Mouse (Mus musculus) cerebellum, adult 8-10 months (tissue): Measurements from ENCODE around the gene Galnt6.

Experiments
- DNase-seq: peaks from one replicate; pipeline ENCODE4 v3.0.0; 2022

Gene Galnt6

DNA sequence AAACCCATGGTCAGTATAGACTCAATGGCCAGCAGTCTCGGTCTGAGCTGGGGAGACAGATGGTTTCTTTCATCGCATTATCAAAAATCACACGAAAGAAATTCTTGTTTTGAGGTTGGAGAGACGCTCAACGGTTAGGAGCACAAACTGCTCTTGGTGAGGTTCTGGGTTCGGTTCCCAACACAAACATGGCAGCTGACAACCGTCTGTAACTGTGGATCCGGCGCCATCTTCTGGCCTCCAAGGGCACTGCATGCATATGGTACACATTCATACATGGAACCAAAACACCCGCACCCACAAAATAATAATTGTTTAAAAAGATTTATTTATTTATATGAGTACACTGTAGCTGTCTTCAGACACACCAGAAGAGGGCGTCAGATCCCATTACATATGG lies 10.6 kb downstream of the Galnt6 start:
- DNase-seq = no peak

DNA sequence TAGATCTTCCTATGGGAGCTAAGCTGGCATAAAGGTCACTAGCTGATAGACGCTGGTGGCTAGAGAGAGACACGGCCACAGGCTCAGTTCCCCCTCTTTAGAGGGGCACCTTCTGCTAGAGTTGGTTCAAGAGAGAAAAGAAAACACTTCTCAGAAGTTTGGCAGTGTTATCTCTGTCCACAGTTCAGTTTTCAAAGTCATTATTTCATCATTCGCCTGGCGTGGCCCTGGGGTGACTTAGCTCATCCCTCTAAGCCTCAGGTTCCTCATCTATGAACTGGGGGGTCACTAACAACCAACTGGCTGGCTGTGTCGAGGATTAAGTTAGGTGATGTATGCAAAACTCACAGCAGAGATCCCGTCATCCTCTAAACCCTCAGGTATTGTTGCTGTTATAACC lies 11.2 kb downstream of the Galnt6 start:
- DNase-seq = no peak

DNA sequence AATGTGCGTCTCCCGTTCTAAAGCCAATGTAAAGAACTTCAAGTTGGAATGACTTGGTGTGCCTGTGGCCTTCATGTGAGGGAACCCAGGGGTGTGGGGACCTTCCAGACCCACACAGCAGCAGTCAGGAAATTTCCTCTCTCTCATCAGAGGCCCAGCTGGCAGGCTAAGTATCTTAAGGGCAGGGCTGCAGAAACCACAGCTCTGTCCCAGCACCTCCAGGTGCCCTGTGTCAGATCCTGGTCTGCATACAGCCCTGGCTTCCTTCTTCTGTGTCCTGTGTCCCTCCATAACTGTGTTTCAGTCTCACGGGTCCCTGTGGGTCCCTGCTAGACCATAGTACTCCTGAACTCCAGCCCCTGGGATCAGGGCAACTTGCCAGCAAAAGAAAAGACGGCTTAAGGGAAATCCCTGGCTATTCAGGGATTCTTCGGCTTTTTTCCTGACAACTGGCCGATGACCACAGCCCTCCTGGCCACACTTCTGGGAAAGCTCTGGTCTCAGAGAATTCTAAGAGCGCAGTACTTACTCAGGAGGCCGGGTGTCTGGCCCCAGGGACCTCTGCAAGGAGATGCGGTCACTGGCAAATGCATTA lies 13.7 kb downstream of the Galnt6 start:
- DNase-seq = no peak

DNA sequence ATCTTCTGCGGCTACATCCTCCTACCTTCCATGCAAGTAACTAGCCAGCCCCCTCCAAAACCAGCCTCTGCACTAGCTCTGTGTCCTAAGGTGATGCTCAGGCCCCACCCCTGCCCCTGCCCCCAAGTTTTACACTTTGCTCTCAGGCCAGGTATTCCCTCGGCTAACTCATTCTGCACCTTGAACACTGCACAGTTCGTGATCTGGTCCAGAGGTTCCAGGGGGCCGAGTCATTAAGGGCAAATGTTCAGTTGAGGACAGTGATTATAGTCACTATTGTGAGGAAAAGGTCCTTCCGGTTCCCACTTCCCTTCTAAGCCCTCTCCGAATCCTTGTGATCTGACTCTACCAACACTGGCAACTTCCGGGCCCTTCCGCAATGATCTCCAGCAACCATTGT lies 14.7 kb downstream of the Galnt6 start:
- DNase-seq = no peak

DNA sequence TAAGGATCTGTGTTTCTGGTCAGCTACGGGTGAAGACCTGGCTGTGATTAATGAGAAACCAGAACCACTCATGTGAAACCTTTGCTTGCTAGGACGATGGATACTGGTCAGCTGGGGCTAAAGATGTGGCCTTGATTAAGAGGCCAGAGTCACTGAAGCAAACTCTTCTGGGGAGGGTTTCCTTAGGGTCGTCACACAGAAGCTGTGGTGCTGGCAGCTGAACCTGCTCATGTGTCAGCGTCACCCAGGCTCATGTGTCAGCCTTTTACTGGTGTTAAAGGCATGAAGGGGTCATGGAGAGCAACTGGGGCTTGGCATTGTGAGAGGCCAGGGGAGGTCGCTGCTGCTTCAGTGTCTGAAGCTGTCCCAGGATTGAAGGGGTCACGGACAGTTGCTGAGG lies 18.3 kb downstream of the Galnt6 start:
- DNase-seq = no peak

DNA sequence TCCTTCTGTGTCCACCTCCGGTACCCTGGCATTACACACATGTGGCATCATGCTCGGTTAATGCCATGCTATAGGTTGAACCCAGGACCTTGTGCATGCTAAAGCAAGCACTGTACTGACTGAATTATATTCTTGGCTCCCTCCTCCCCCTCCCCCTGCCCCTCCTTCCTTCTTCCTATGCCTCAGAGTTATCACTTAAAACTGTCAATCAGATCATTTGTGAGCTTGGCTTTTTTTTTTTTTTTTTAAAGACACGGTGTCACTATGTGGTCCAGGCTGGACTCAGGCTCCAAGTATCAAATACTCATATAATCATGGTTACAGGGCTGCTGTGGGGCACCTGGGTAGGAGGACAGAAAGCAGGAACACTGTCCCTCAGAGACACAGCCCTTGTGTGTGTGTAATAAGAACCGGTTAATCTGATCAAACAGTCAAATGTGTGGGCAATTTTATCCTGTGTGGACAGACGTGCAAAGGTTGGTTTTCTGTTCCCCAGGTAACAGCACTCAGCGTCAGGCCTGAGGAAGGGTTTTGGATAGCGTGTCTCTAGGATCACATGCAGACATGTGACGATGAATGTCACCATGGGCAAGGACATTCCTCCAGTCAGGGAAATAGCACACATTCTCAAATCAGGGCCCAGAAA lies 20.6 kb downstream of the Galnt6 start:
- no peak for DNase-seq

DNA sequence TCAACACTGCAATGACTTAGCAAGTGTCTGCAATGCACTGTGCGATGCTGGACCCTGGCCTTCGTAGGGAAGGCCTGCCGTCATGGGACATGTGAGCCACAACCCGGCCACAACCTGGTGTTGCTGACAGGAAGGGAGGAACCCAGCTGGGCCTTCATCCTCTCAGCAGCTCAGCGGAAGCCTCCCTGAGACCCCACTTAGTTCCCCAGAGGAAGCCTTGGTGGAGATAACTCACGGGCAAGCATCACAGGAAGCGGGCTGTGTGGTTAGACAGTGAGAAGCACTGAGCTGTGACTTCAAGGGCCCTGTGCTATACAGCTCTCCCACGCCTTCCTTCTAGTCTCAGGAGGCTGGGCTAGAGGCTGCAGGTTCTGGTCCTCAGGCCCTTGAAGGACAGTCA lies 22.9 kb downstream of the Galnt6 start:
- no peak for DNase-seq

DNA sequence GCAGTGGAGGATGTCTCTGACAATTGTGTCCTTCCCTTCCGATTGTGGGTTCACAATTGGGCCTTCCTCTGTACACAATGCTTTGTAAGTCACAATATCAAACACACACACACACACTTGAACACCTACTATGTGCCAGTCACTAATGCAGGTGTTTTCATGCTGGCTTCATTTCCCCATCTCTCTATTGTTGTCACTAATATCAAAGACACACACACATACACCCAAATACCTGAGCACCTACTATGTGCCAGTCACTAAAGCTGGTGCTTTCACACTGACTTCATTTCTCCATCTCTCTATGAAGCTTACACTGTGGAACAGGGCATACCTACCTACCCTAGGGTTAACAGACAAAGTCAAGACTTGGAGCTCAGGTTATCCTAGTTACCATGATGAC lies 23.8 kb downstream of the Galnt6 start:
- DNase-seq = no peak

DNA sequence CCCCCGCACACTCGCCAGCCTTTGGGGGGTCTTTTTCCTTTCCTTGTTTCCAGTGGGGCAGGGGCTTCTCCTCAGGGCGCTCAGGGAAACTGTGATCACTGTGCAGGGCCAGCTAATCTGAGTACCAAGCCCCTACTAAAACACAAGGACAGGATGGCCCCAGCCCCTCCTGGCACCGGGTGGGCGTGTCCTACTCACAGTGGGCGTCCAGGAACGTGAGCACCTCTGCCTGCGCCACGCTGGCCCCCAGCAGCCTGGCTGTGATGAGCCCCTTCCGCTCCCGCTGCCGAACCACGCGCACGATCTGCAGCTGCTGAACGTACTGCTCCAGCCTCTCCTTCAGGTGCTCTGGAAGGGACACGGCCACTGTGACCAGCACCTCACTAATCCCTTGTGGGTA lies 25.3 kb downstream of the Galnt6 start:
- no peak for DNase-seq

DNA sequence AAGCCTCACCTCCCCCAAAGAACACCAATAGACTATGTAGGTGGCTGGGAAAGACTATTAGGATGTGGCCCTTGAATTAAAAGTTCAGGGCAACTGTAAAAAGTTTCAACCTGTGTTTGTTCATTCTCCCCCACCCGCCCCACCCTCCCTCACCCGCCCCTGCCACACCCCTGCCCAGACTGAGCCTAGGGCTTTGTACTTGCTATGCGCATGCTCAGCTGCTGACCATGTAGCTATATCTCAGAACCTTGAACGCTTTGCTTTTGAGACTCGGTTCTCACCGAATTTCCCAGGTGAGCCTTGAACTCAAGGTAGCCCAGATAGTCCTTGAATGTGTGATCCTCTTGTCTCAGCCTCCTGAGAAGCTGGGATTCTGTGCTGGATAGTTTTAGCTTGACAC lies 27.3 kb downstream of the Galnt6 start:
- no peak for DNase-seq

DNA sequence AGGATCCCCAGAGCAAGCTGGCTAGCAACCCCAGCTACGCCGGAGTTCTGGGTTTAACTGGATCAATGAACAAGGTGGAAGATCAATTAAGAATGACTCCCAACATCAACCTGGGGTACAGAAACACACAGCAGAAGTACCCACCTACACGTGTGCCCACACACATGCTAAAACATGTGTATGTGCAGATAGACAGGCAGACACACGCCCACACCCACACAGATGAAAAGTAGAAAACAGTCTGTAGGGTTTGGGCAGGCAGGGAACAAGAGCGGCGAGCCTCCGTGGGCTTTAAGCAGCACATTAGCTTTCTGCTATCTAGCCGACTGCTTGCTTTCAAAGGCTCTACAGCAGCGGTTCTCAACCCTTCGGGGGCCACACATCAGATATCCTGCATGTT lies 28.1 kb downstream of the Galnt6 start:
- DNase-seq = no peak

DNA sequence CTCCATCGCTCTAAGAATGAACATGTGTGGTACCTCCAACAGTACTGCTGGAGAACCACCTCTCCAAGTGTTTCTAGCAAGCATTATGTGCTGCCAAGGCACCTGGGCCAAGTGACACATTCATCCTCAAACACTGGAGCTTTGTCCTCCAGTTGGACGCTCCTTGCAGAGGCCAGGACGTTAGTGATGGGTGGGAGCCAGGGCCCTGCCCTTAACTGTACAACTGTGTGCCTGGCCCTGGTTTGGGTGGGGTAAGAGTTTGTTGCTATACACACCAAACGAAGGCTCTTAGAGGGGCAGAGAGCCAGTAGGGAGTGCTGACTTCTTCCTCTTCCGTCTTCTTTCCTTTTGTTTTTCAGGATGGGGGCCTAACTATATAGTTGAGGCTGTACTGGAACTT lies 28.8 kb downstream of the Galnt6 start:
- no peak for DNase-seq

DNA sequence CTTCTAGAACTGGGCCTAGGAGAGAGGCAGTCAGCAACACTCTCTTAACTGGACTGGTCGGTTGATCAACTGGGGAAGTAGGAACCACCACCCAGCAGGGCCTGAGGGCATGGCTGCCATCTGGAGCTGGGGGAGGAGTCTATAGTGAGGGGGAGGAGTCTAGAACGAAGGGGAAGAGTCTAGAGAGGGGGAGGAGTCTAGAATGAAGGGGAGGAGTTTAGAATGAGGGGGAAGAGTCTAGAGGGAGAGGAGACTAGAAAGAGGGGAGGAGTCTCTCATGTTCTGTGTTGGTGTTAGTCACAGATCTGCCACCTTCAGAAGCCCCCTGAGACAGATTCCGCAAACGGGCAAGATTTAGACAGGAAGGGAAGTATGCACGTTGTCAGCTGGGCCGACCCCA lies 29.8 kb downstream of the Galnt6 start:
- DNase-seq = no peak

DNA sequence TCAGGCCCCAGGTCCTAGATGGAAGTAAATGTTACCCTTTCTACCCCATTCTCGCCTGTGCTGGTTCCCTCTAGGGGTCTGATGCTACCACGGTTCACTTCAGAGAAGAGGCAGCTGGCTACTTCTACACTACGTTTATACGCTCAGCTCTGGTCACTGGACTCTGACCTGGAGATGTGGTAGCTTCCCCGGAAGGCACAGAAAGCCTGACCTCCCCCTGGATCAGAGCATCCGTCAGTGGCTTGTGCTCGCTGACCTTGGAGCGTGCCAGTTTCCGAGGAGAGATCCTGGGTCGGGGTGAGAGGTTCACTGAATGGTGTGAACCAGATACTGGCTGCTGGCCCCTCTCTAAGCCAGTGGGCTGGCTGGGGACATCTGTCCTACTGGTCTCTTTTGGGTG lies 31.1 kb downstream of the Galnt6 start:
- DNase-seq = no peak

DNA sequence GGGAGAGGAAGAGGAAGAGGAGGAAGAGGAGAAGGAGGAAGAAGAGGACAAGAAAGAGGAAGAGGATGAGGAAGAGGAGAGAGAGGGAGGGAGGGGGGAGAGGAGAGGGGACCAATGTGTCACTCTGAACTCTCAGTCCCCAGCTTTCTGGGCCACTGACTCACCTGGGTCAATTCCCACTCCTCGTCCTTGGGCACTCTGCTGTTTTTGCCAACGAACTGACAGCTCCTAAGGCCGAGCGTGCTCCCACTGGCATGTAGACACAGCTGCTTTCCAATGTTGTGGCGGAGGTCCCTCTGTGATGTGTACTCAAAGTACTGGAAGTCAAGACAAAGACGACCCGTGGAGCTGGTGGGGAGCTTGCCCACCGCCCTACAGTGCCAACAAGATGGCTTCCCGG lies 34.8 kb downstream of the Galnt6 start:
- no peak for DNase-seq

DNA sequence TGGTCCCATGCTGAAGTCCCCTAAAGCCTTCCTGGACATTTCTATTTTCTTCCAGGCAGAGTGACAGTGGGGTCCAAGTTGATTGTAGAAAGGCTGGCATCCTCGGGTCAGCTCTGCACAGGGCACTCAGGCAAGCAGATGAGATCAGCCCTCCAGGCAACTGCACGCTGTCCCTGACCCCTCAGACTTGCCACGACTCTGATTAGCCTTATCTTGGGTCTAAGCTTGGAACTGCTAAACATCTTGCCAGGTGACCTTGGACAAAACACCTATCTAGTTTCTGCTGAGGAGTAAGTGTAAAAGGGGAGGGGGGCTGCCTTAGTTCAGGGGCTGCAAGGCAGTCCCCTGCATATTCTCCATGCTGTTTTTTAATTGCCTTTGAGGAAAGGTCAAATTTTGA lies 37.2 kb downstream of the Galnt6 start:
- DNase-seq = no peak

DNA sequence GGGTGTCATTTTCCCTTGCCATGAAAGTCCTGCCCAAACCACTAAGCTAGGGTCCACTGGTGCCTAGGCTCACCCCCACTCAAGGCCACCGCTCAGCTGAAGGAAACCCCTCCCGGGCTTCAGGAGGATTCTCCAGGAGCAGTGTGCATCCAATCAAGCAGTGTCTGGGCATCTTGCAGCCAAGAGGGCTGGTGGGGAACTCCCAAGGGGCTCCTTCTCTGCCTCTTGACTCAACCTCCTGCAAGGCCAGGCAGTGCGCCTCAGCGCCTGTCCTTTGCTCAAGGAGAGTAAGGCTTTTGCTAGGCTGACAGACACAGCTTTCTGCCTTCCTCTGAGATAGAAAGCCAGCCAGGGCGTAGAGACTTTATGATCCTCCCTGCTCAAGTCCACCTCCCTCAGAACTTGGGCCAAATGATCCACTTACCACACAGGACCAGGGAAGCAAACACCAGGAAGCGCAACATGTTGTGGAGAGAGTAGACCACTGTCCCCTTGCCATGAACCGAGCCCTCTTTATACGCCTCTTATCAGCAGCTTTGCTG lies 41.7 kb downstream of the Galnt6 start, which contains the start of gene Cela1:
Gene Cela1, minus strand, starts transcription at position 492 of the 542 bp plus-strand sequence.
- DNase-seq = no peak

DNA sequence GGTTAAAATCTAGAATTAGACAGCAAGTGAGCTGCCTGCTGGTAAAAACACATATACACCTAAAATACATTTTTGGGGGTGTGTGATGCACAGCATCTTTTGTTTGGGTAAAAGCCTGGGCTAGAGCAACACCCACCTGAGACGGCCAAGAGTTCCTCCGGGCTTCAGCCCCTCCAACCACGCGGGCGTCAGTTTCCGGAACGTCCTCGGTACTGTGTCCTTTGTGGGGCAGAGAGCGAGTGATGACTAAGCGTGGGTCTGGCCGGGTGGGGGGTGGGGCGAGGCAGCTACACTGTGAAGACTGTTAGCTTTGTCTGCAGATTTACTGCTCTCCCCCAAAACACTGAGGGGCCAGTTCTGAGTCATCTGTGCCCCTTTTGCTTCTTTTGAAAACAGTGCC lies 42.2 kb downstream of the Galnt6 start:
- no peak for DNase-seq

DNA sequence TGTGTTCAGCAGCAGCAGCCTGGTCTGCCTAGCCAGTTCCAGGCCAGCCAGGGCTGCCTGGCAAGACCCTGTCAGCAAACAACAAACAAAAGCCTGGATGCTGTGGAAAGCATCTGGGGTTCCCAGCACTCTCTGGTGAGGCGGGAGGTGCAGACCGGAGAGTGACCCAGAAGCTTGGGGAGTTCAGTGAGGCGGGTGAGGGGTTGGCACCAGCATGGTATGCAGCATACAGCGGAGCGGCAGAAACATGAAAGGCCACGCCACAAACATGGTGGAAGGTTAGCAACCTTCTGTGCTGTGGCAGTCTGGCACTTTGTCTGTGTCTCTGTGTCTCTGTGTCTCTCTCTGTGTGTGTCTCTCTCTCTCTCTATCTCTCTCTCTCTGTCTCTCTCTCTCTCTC lies 42.7 kb downstream of the Galnt6 start:
- no peak for DNase-seq

DNA sequence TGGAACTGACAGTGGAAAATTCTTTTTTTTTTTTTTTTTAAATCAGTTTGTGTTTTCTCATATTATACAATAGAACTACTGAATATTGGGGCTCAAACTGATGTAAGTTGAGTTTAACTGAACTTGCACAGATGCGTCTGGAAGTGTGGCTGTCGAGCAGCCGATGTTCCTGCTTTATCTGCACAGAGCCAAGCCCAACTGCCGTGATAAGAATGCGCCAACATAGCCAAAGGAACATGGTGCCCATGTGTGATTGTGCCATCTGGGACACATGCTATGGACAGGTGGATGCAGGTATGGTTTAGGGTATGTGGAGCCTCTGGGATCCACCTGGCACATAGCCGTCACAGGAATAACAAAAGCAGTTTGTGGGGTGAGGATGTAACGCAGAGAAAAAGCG lies 43.3 kb downstream of the Galnt6 start:
- DNase-seq = no peak

DNA sequence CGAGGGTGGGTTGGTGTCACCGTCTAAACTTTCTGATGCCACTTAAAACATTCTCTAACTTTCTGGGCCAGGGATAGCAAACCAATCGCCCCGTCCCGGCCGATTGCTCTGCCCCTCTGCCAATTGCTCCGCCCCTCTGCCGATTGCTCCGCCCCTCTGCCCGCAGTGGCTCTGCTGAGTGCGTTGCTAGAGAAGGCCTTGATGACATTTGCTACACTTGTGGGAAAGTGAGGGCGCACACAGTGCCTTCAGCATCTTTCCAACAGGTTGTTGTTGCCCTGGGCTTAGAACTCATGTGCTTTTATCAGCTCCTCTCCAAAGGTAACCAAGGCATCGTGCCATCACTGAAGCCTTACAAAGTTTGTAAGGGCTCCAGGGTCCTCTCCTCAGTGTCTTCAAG lies 43.9 kb downstream of the Galnt6 start:
- no peak for DNase-seq

DNA sequence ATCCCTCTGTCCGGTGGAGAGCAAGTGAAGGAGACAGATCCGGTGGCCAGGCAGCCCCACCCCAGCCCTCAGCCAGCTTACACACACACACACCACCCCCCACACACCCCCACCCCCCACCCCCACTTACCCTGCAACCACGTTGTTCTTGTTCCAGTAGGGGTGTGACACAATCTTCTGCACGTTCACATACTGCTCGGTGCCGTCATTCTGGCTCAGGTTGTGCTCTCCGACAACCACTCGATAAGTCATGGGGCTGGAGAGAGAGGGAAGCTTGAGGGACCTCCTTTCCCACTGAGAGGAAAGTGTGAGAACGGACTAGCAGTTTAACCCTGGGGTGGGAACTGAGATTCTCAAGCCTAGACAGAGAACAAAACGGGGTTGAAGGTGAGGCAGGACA lies 44.7 kb downstream of the Galnt6 start:
- DNase-seq = no peak

DNA sequence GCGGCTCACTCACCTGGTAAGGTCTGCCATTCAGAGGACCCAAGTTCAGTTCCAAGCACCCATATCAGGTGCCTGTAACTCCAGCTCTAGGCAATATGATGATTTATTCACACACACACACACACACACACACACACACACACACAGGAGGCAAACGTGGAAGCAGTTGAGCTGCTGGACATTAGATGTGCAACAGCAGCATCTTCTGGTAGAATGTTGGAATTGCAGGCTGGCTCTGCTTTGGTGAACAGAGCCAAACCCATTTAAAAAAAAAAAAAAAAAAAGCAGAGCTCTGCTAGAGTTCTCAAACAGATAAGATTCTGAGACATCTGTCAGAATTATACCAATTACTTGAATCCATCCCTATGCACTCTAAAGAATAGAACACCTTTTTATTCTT lies 46.1 kb downstream of the Galnt6 start:
- DNase-seq = peak; percentile 63

DNA sequence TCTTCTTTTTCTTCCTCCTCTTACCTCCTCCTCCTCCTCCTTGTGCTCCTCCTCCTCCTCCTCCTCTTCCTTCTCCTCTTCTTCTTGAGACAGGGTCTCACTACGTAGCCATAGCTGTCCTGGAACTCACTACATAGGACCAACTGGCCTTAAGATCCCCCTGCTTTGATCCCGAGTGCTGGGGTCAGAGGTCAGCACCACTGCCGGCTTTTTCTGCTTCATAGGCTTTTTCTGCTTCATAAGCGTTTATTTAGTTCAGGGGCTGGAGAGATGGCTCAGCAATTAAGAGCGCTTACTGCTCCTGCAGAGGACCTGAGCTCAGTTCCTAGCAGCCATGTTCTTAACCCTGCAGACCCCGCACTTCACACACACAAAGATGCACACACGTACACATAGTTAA lies 47.4 kb downstream of the Galnt6 start:
- DNase-seq = no peak

DNA sequence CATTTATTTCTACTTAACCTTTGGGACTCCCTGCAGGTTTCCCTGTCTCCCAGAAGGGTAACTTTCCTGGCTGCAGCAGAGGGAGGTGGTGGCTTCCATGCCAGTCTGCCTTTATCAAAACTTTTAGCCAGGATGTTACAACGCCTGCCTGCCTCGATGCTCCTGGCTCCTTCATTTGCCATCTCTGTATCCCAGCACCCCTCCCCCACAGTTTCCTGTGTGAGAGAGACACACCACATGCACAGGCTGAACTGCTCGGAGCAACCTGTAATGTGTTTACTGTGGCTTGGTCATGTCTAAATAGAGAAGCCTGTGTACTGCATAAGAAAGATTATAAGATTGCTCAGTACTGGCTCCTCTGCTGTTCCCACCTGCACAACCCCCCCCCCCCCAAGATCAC lies 48.8 kb downstream of the Galnt6 start:
- DNase-seq = no peak
